Mouse (Mus musculus) large intestine, adult 2 months (tissue): ENCODE measurements around the gene Ubc. TPM values are rescaled to one million over a fixed set of nuclear protein-coding genes. Genes with fewer than 3 reads are reported as not detected.

ENCODE experiments used
- DNase-seq: peaks from one replicate; pipeline ENCODE4 v3.0.0-alpha.2; 2012; ENCODE audit warnings: low read depth, low spot score
- WGBS: fragments of 180-500 bp; shearing (Covaris S2); methylation state at CpG from one replicate; pipeline ENCODE4 v1.1.7; 2018; 5-methylcytosine and 5-hydroxymethylcytosine counted together
- polyA plus RNA-seq: library from polyadenylated mRNA; depleted of rRNA; stranded (reverse); fragments of >200 nt; gene quantifications from 2 replicates; pipeline ENCODE4 v1.2.3, GENCODE M21; 2012

The Ubc gene
- polyA plus RNA-seq, 1 experiment: 628 TPM

DNA sequence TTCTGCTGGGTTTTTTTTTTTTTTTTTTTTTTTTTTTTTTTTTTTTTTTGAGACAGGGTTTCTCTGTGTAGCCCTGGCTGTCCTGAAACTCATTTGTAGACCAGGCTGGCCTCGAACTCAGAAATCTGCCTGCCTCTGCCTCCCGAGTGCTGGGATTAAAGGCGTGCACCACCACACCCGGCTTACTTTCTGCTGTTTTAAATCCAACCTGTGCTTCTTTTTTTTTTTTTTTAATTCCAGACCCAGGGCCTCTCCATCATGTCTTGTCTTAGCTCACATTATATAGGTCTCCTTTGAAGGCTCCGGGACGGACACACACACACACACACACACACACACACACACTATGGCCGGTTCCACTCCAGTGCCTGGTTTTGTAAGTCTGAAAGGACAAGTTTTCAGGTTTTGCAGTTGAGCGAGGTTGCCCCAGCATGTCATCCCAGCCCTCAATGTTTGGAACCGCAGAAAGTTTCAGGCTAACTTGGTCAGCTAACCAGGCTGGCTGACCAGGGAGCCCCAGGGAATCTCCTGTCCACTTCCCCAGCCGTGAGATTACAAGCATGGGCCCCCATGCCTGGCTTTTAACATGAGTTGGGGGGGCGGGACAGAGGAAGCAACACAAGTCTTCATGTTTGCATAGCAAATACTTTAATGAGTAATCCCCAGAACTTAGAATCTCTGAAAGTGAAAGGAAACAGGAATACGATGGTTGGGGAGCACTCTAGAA is 32.3 kb downstream of the Ubc start:
- 69% methylated on average over 12 of the region's 12 CpGs for WGBS
- no peak for DNase-seq

DNA sequence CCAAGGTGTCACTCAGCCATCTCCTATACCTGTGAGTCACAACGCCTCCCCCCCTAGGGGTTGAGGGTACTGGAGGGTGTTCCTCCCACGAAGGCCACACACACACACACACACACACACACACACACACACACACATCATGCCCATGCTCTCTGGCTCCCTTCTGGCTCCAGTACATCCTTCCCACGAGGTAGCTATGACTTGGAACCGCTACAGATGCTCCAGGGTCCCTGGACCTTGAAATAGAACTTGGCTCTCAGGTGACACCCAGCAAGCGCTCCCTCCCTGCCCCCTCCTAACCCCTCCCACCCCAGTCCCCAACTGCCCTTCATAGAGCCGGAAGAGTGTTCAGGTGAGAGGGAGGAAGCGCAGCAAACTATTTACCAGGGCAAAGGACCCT is 34.4 kb downstream of the Ubc start:
- 38% methylated on average over 7 of the region's 7 CpGs for WGBS
- DNase-seq: no peak

DNA sequence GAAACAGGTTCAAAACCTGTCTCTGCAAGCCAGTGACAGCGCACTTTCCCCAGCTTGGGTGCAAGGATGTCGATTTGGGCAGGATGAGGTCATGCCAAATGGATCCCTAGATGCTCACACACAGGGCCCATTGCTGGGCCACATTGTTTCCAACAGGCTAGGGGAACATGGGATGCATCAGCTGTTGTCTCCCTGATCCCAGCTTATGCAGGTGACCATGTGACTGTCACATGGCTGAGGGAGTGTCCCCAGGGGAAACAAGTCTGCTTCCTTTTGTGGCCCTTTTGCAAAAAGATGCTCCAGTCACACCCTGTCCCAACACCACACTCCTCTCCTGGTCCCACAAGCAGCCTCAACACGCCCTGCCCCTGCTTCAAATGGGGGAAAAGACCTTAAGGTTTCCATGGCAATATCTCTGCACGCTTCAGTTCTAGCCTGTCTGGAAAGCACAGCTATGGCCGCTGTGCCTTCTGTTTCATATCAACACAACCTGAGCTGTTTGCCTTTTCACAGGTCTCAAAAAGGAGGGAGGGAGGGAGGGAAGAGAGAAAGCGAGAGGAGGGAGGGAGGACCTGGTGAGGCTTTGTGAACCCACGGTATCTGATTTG is 35.0 kb downstream of the Ubc start:
- DNase-seq: no peak
- 56% methylated on average over 7 of the region's 7 CpGs for WGBS

DNA sequence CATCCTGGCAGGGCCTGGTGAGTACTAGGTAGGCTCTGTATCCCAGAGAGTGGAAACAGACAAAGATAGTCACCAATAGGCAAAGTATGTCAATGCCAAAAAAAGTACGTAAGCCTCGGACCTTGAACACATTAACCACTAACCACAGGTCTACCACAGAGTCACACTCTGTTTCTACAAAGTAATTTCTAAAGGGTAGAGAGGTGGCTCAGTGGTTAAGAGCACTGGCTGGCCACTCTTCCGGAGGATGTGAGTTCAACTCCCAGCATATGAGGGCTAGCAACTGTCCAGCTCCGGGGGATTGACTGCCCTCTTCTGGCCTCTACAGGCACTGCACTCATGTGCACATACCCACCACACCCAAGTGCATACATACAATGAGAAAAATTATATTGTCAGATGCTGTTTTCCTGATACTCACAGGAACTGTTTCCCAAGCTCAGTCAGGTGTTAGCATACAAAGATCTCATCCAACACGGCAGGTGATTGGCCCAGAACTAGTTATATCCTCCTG is 37.2 kb downstream of the Ubc start:
- no peak for DNase-seq
- WGBS: 91% methylated on average over 5 of the region's 5 CpGs

DNA sequence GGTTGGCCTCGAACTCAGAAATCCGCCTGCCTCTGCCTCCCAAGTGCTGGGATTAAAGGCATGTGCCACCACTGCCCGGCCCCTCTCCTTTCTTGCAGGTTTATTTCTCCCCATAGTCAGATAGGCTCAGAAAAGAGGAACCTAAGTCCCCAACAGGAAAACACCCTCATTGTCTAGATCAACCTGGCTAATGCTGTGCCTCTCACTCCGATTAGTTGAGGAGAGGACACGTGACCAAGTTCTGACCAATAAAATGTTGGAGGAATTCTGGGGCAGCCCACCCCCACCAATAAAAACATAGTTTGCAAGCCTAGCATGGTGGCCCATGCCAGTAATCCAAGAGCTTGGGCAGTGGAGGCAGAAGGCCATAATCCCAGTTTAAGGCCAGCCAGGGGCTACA is 38.1 kb downstream of the Ubc start:
- no peak for DNase-seq
- WGBS: 92% methylated on average over 5 of the region's 5 CpGs

DNA sequence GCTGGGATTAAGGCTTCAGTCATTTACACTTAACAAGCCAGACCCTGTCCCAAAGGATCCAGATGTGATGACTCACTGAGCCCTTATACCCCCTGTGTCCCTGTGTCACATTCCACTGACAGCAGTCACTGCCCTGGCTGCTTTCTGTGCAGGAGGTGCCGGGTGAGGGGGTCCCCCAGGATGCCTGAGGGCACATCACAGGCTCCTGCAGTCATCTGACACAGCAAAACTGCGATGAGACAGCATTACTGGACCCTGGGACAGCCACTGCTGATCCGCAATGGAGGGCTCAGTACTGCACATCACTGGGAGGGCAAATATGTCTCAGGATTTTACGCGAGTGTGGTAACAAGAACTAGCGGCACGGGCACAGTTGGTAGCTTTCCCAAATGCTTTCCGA is 38.9 kb downstream of the Ubc start:
- 77% methylated on average over 8 of the region's 8 CpGs for WGBS

DNA sequence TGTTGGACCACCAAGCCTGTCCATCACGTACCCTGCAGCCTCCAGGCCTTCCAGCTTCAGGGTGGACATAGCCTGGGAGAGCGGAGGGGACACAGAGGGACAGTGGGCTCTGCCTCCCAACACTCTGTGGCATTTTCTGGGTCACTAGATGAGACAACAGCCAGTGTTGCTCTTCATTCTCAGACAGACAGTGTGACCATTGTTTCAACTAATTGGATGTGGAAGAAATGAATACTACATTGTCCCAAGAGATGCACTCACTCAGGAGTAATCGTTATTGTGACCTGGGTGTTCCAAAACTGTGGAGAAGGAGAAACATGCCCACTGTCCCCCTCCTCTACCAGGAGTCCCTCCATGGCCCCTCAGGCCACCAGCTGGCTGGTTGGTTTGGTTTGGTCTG is 40.6 kb downstream of the Ubc start:
- WGBS: 84% methylated on average over 3 of the region's 3 CpGs
- no peak for DNase-seq

More for the DNA sequence above, 38.9 kb downstream of the Ubc start:
- DNase-seq: no peak

DNA sequence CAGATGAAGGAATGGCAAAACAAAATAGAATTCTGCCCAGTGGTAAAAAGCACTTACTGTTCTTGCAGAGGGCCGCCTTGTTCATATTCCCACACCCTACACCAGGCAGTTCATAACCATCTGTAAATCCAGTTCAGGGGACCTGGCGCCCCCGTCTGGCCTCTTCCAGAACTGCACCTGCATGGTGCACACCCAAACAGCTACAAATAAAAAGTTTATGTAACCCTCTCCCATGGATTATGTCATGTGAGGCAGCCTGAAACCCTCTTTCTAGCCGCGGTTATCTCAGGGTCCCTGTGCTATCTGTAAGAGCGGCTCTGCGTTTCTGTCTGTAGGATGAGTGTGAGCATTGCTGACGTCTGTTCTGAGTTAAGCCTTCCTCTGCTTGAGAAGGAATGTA is 41.5 kb downstream of the Ubc start:
- DNase-seq: no peak
- 47% methylated on average over 8 of the region's 8 CpGs for WGBS

DNA sequence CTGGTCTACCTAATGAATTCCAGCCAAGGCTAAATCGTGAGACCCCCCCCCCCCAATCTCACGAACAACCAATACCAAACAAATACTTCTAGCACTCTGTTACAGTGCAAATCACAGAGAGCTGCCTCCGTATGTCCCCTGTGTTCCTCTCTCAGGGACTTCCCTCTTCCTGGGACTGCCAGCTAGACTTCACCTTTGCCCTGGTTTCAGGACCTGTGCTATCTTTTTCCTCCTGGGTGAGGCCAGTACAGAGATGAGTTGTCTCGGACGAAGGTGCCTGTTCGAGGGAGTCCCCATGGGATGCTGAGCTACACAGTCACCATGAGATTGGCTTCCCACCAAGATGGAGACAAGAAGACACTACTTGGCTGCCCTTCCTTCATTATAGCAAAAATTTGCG is 41.9 kb downstream of the Ubc start:
- DNase-seq: no peak
- WGBS: 31% methylated on average over 7 of the region's 7 CpGs

DNA sequence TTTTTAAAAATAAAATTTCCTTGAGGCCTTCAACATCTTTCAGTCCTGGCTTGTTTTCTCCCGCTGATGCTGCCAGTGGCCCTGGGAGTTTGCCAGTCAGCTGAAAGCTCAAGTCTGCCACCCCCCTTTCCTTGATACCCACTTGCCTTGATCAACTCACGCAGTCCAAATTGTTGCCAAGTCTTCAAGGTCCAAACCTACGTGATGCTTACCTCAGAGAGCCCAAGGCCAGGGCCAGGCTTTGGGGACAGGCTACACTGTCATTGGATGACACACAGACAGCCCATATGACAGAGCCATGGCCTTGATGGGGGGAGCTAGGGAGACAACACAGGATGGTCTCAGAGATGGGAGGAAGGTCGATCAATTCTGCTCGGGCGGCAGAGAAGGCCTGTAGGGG is 45.7 kb downstream of the Ubc start:
- DNase-seq: no peak
- WGBS: 93% methylated on average over 6 of the region's 6 CpGs

DNA sequence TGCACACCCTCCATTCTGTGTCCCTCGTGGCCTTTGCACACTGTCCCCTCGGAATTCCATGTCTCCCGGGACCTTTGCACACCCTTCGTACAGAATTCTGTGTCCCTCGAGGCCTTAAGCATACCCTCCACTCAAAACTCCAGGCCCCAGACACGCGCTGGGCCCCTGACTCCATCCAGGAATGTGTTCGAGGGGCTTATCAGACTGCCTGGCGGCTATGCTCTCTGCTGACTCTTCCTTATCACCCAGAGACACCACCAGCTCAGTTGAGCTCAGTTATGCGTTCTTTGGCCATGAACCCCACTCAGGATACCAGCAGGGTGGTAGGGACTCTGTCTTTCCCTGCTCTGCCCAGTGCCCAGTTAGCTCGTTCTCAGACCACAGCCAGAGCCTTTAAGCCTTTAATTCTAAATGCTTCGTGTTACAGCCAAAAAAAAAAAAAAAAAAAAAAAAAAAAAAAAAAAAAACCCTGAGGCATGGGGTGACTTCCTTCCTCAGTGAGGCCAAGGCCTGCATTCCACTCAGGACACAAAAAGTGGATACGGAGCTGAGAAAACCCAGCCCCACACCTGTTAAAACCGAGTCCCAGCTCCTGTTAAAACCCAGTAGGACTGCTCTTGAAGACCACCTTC is 48.4 kb downstream of the Ubc start:
- 56% methylated on average over 14 of the region's 14 CpGs for WGBS
- no peak for DNase-seq

DNA sequence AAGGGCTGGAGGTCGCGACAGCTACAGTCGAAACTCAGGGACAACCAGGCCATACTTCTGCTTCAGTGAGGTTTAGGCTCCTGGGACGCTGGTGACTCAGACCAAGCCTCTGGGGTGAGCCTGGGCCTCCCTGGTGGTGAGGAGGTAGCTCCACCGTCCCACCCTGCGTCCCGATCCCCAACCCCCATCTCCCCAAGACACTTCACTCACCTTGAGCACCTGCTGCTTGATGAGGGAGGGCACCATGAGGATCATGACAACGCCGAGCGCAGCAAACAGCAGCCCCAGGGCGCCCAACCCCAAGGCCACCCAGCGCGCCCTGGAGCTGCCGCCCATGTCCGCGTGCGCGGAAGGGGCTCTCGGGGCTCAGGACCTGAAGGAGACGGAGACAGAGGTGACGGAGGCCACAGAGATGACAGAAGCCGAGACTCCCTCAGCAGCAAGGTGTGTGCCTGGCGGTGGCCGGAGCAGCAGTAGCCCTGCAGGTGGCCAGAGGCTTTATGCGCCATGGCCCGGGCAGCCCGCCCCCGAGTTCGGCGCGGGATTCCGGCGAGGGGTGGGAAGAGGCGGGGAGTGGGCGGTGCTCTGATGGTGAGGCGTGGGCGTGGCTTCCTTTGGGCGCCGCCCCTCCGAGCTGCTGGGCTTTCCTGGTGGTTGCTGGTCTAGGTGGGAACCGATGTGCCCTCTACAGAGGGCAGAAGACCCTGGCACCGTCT is 49.3 kb downstream of the Ubc start, which contains the start of gene Scarb1:
Gene Scarb1 (minus strand): TSS at position 548 of the 716 bp plus-strand sequence.
- DNase-seq: no peak
- under 1% methylated on average over 42 of the region's 42 CpGs for WGBS

DNA sequence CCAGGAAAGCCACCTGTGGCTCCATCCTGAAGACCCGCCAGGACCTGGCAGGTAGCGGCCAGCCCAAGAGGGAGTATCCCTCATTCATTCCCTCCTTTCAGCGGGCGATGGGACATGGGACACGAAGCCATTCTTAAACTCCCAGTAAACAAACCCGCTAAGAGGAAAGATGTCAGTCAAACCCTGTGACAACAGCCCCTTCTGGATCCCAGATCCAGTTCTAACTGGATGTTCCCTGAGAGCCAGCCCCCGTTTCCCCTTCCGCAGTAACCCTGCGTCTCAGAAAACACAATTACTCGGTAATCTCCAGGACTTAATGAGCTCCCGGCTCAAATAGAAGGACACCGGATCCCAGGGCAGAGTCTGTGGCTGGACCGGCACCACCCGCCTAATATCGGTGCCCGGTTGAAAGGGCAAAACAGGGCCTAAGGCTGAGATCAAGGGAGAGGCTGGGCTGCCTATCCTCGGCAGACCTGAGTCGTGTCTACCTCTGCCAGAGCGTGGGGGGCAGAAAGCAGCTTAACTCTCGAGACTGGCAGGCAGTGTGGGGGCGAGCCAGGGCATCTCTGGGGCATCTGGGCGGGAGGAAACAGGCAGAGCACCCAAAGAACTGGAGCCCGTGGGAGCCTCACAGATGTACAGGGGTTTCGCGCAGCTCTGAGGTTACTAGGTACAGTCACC is 50.0 kb downstream of the Ubc start:
- WGBS: 9% methylated on average over 25 of the region's 25 CpGs
- no peak for DNase-seq

DNA sequence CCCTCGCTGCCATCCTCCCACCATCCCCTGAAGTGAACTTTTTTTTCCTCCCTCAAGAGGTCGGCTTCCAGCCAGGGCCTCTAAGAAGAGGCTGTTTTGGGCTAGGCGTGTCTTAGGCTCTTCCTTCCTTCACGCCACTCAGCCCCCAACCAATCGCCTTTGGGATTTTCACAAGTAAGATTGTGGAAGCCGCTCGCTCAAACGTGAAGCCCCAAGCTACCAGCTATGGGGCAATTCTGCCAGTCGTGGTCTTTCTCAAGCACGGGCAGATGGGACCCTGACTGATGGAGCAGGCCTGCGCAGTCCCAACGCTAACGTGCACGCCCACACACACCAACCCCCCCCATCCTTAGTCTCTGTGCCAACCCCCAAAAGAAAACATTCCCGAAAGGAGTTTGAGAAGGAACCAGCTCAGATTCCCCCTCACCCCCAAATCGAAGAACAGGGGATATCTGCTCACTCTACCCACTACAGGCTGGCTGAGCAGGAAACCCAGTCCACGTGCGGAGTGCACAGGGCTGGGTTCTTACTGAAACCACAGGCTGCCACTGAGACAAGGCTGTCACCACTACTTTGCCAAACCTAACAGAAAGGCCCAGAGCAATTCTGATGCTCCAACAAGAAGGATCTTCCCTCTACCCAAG is 50.8 kb downstream of the Ubc start:
- DNase-seq: no peak

DNA sequence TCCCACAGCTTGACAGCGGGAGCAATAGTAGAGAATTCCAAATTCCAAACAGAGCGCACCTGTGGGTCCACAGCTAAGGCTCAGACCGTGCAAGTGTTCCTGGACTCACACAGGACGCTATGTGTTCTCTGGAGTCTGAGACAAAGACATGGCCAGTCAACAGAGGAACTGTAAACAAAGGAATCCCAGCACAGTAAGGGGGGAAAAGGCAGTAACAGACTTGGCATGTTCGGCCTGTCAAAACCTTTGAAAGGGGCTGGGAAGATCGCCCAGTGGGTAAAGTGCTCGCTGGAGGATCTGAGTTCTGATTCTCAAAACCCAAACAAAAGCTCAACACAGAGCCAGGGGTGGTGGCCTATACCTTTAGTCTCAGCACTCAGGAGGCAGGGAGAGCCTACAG is 52.5 kb downstream of the Ubc start:
- 83% methylated on average over 7 of the region's 7 CpGs for WGBS
- DNase-seq: no peak

More for the DNA sequence above, 50.8 kb downstream of the Ubc start:
- 48% methylated on average over 18 of the region's 18 CpGs for WGBS

DNA sequence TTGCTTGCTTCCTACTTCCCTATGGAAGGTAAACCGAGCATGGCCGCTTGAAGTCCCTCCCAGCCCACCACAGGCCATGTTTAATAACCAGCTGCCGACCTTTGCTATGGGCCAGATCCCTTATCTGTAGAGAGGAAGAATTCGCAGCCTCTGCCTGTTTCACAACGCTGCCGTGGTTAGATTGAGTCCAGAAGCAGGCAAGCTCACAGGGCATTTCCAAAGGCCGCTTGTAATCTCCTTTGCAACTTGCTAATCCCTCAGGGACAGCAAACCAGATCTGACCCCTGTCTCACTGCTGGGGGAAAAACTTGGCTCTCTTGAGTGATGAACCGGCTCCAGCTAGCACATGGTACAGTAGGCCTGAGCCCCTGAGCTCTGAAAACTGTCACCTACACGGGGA is 53.0 kb downstream of the Ubc start:
- WGBS: 66% methylated on average over 9 of the region's 9 CpGs
- DNase-seq: no peak
